Mouse (Mus musculus): ENCODE results near the gene Large2.
"Not testable (repeated sequence)": the region's sequence is repeated elsewhere in the genome, so short reads cannot be mapped to it uniquely, and the experiment has no call there.

Large2 gene

GRCm38 (mm10) chr2:92374514-92374913, at the start of gene Large2, which contains the start of gene Pex16:
Gene Large2 (minus strand): TSS chr2:92374869.
Gene Pex16 (plus strand): TSS chr2:92374676.
- DNase-seq (ENCODE audit: low read depth, low spot score) = peak; percentile 61

DNA sequence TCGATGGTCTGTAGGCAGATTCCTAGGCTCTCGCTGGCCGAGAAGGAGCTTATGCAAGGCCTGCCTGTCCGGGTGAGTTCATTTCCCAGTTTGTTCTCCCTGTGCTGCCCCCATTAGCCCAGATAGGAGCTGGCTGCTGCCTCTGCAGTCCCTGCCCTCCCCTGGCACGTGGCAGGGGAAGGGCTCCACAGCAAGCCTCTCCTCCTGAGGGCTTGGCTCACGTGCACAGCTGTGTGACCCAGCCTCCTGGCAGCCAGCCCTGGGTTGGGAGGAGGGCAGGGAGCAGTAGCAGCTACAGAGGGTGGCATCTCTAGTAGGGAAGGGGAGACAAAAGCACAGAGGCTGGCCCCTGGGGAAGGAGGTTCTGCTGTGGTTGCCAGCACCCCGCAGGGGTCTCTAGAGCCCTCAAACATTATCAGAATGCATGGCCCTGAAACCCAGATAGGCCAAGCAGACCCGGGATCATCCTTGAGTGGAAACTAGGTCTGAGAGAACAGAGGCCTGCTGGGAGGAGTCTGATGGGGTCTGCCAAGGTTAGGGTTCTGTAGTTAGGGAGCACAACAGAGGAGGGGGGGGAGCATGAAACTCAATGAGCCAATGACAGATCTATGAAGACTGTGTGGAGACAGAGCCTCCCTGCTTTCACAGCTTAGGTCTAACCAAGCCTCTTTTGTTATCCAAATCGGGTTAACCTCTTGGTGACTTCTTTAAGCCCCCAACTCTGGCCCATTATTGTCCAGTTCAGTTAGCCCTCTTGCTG, 49.2 kb upstream of the Large2 start:
- DNase-seq (ENCODE audit: low read depth, low spot score) = peak; percentile 76

DNA sequence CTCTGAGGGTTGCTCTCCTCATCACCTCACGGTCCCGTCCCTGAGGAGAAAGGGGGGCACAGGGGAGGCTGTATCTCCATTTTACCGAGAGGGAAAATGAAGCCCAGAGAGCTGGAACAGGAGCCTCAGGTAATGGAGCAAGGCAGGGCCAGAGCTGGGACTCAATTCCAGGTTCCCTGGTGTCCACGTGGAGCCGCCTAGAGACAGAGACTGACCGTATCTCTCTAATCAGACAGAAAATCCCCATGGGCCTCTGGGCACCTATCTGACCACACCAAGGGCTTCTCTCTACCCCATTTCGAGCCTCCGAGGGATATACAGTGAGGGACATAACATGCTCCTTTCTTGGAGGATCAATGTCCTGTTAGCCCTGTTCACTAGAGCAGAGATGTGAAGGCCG, 48.5 kb upstream of the Large2 start:
- DNase-seq (ENCODE audit: low read depth, low spot score) = no peak

DNA sequence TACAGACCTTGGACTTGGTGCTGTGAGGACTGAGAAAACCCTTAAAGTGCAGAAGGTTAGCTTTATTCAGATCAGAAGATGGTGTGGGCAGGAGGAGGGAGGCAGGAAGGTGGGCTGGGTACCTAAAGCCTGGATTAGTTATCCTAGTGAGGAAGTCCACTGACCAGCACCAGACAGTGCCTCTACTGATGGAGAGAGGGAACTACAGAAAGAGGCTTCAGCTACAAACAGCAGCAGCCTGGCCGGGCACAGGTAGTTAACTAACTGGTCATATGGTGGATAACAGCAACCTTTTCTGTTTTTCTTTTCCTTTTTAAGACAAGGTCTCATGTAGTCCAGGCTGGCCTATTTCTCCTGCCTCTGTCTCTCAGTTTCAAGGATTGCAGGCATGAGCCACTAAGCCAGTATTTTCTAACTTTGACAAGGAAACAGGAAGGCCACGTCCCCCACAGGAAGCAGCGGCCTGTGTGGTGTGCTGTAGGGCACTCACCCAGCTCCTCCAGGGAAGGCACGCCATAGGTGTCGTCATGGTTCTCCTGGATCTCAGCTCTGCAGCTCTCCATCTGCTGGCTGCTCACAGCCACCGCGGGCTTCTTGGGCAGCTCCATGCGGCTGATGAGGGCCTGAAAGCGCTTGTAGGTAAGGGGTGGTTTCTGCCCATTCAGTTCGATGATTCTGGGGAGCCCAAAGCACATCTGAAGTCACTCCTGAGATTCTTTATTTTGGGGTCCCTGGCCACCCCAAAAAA, 47.9 kb upstream of the Large2 start:
- no peak for DNase-seq (ENCODE audit: low read depth, low spot score)

DNA sequence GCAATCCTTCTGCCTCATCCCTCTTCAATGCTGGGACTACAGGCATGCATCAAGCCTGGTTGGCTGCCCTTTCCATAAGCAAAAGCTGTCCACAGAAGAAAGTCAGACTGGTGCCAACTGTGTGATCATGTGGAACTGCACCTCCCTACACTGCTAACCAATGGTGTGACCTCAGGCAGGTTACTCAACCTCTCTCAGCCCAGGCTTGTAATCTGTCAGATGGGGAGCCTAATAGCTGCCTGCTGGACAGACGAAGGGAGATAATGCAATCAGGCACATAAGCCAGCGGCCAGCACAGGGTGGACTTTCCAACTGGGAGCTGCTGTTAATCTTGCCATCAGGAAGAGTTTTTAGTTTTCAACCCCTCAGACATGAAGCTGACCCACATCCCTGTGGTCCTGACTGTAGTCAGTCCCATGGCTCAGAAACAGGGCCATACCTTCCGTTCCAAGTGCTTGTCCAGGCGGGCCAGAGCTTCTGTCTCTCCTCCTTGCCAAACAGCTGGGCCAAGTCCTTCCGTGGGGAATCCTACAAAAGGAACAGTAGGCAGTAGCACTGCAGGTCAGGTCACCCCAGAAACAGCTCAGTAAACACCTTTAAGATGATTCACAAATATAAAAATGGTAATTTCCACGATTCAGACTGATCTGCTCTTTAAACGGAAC, 47.2 kb upstream of the Large2 start:
- no peak for DNase-seq (ENCODE audit: low read depth, low spot score)

GRCm38 (mm10) chr2:92411705-92412104, 37.0 kb upstream of the Large2 start:
- DNase-seq (ENCODE audit: low read depth, low spot score) = no peak

- DNase-seq (ENCODE audit: low read depth, low spot score) = no peak
Measured at GRCm38 (mm10) chr2:92408309-92409045, 33.8 kb upstream of the Large2 start.

DNA sequence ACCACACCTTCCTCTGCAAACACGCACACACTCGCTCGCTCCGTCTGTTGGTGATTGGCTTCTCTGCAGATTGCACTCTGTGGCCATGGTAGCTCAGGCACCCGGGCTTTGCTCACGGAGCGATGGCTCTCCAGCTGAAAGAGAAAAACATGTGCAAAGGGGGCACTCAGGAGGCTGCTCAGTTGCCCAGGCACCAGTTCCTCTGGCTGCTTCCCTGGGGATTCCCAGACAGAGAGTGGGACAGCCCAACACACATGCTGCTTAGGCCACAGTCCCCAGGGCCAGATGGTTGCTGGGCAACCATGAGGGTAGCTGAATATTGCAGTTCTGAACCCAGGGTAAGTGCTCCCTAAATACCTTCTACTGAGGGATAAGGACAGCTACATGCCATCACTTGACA, 31.0 kb upstream of the Large2 start:
- no peak for DNase-seq (ENCODE audit: low read depth, low spot score)

DNA sequence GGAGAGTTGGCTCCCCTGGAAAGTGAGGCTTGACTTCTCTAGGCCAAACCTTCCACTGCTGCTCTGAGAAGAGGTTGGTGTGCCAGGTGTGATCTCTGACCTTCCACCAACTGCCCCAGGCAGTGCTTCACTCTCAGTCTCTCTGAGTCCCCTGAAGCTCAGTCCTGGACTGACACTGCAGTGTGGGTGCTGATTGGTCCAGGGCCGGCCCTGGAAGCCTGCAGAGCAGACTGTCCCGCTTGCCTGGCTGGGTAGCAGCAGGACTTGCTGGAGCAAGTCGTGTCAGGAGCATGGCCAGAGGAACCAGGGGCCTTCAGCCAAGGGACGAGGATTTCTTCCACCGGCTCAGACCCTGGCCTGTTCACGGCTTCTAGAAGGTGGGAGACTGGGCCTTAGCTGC, 30.1 kb upstream of the Large2 start:
- no peak for DNase-seq (ENCODE audit: low read depth, low spot score)

DNA sequence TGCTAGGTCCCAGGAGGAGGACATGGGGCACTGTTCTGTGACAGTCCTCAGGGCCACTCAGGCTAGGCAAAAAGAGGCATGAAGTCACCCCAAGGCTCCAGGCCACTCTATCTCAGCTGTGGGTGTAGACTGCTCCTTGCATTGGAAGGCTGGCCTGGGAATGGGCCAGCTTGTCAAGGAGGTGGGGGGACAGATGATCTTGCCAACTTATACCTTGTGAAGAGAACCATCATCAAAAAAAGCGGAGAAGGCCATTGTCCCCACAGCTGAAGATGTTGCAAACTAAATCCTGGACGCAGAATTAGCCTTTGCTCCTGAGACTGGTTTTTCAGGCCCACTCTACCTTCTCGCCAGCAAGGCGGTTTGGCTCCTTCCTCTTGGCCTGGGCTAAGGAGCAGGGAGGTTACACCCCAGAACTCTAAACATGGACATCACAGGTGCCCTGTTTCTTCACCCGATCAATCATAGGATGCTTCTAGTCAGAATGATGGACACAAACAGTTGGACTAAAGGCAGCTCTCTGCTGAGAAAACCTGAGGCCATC, 29.2 kb upstream of the Large2 start:
- no peak for DNase-seq (ENCODE audit: low read depth, low spot score)

DNA sequence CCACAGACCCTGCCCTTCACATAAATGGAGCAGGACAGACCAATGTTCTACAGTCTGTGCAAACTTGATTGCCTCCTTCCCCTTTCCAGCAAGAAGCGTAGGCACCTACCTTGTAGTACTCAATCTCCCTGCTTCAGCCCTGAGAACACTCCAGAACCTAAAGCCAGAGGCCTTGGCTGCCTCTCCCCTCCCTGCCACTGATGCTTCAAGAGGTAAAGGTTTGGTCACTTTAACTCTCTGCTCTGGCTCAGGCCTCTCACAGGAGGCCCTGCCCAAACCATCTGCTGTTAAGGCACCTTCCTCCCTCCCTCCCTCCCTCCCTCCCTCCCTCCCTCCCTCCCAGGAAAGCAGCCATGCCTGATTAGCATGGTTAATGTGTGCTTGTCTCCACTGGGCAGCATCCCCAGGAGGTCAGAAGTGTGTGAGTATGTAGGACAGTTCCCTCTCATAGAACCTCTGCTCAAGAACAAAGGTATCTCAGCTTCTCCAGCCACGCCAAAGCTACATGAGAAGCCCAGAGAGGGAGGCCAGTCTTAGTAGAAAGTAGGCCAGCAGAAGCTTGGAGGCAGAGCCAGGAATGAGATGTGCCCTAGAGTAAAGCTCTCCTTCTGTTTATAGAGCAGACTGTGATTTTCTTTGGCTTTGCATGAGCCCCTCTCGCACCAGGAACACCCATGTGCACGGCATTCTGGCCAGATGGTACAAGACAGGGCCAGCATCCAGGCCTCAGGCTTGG, 28.1 kb upstream of the Large2 start:
- DNase-seq (ENCODE audit: low read depth, low spot score) = no peak

DNA sequence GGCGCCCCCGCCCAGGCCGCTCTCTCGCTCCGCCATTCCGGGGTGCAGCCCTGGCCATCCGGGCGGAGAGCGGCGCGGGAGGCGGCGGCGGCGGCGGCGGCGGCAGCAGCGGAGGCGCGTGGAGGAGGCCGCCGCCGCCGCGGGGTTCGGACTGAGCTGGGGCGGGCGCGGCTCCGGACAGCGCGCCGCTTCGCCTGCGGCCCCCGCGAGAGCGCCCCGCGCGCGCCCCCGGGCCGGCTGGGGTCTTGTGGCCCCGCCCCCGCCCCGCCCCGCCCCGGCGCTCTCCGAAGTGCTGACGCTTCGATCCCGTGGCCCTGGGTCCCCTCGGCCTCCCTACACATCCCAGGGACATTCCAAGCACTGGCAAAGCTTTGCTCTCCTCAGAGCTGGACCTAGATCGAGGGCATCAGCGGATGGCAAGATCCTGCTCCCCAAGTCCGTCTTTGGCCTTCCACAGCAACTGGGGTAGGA, 26.5 kb upstream of the Large2 start, which contains the start of gene Mapk8ip1:
Mapk8ip1 (minus strand) TSS at position 173 of the 471 bp plus-strand sequence.
- DNase-seq (ENCODE audit: low read depth, low spot score) = peak; percentile 28

DNA sequence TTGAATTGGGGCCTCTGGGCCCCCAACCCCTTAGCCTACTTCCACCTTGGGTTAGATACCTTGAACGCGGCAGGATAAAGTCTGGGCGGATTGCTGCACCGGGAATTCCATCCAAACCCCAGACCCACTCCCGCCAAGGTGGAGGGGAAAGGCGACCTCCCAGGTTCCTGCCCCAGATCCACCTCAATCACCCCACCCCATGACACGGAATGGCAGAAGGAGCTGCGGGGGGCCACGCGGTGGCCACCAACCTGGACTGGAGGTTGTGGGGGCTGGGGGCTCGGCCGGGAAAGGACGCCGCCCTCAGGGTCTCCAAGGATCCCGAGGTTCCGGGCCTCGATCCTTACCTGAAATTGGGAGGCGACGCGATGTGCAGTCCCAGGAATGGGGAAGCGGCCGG, 26.0 kb upstream of the Large2 start:
- no peak for DNase-seq (ENCODE audit: low read depth, low spot score)

DNA sequence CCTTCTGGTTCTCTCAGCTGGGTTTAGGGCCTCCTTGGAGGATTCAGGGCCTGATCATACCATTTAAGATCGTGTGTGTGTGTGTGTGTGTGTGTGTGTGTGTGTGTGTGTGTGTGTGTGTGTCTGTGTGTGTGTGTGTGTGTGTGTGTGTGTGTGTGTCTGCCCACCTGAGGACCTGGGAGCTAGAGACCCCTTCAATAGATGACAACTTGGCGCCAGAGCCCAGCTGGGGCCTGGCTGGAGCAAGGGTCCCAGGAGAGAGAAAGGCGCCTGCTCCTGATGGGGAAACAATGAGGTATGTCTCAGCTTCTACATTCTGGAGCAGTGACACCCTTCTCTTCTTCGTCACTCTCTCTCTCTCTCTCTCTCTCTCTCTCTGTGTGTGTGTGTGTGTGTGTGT, 25.2 kb upstream of the Large2 start:
- DNase-seq (ENCODE audit: low read depth, low spot score) = not testable (repeated sequence)

DNA sequence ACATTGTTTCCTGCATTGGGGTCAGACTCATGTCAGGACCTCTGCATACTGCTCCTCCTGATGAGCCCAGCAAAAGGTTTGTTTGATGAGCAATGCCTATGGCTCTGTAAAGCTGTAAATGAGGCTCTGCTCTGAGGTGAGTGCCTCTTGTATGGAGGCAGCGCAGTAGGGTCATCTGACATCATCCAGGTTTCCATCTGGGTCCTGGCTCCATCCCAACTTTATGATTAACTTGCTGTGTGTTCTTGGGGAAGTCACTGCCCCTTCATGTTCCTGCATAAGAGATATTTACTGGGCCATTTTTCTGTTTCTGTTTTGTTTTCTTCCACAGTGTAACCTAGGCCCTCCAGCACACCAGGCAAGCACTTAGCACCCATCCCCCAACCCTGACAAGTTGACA, 22.8 kb upstream of the Large2 start:
- no peak for DNase-seq (ENCODE audit: low read depth, low spot score)

DNA sequence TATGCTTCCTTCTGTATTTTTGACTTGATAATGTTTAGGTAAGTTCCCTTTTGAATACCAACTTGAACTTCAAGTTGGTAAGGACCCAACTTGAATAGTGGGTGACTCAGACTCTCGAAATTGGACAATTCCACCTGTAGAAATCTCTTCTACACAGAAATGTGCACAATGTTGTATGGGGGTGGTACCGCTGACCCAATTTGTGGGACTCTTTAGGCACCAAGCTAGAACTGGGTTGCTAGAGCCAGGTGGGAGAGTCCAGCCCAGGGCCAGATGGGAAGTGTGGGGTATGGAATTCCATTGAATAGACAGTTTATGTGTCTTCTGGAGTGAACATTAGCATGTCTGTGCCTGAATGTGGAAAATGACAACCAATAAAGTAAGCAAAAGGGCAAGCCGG, 20.9 kb upstream of the Large2 start:
- DNase-seq (ENCODE audit: low read depth, low spot score) = no peak

- peak; percentile 71 for DNase-seq (ENCODE audit: low read depth, low spot score)
Measured at GRCm38 (mm10) chr2:92392318-92393264, 17.9 kb upstream of the Large2 start.

GRCm38 (mm10) chr2:92391703-92392317, 17.1 kb upstream of the Large2 start:
- peak; percentile 53 for DNase-seq (ENCODE audit: low read depth, low spot score)

GRCm38 (mm10) chr2:92391116-92391515, 16.4 kb upstream of the Large2 start:
- DNase-seq (ENCODE audit: low read depth, low spot score) = no peak
